Mouse (Mus musculus) thymus, adult 2 months (tissue): ENCODE data around the gene Sco1.

Source experiments
- CTCF ChIP-seq: fragments of 200-500 bp; IDR thresholded peaks from 2 replicates; pipeline ENCODE4 v1.5.1; 2012; ENCODE audit warnings: mild to moderate bottlenecking, control low read depth, low read length, moderate library complexity, borderline replicate concordance; ENCODE audit not compliant: control insufficient read depth, poor library complexity, insufficient read depth; ENCODE audit errors: extremely low read depth
- POLR2A ChIP-seq: fragments of 200-500 bp; IDR thresholded peaks from 2 replicates; pipeline ENCODE4 v1.6.1; 2012; ENCODE audit warnings: mild to moderate bottlenecking, low read length, control low read depth, moderate library complexity; ENCODE audit not compliant: control insufficient read depth, poor library complexity, insufficient read depth; ENCODE audit errors: extremely low read depth

- TF ChIP-seq POLR2A (no peak), CTCF (no peak)
Observed at GRCm38 (mm10) chr11:67082793-67083192, 30.3 kb downstream of the Sco1 start.
